Mouse (Mus musculus): ENCODE results near the gene Srsf1. TPM values are rescaled to one million over a fixed set of nuclear protein-coding genes. Genes with fewer than 3 reads are reported as not detected.
A peak's percentile ranks its signal among the peaks of the same experiment; 100 is the strongest.

The Srsf1 gene
- polyA plus RNA-seq, 1 experiment: 456 TPM

GRCm38 (mm10) chr11:88059141-88059540 is 12.0 kb downstream of the Srsf1 start:
- DNase-seq (ENCODE audit: low read depth): peak; percentile 84
- TF ChIP-seq POLR2A (IDR thresholded peaks at IDR 0.05; ENCODE audit: borderline replicate concordance, extremely low read depth, insufficient read depth, insufficient read length, poor library complexity, severe bottlenecking) (no peak), CTCF (IDR thresholded peaks at IDR 0.05; ENCODE audit: borderline replicate concordance, extremely low read depth, insufficient read depth, insufficient read length) (peak; percentile 72; the same call in 1 of the 2 replicates)

GRCm38 (mm10) chr11:88061892-88062625 is 14.9 kb downstream of the Srsf1 start:
- TF ChIP-seq POLR2A (IDR thresholded peaks at IDR 0.05; ENCODE audit: borderline replicate concordance, extremely low read depth, insufficient read depth, insufficient read length, poor library complexity, severe bottlenecking): no peak
- peak; percentile 16; the same call in 1 of the 2 replicates for TF ChIP-seq CTCF (IDR thresholded peaks at IDR 0.05; ENCODE audit: borderline replicate concordance, extremely low read depth, insufficient read depth, insufficient read length)
- DNase-seq (ENCODE audit: low read depth): no peak

- DNase-seq (ENCODE audit: low read depth): no peak
- no peak for TF ChIP-seq POLR2A (IDR thresholded peaks at IDR 0.05; ENCODE audit: borderline replicate concordance, extremely low read depth, insufficient read depth, insufficient read length, poor library complexity, severe bottlenecking)
- no peak for TF ChIP-seq CTCF (IDR thresholded peaks at IDR 0.05; ENCODE audit: borderline replicate concordance, extremely low read depth, insufficient read depth, insufficient read length)
Observed at GRCm38 (mm10) chr11:88065732-88066131, 18.6 kb downstream of the Srsf1 start.

GRCm38 (mm10) chr11:88067191-88067585 is 20.0 kb downstream of the Srsf1 start:
- peak; percentile 61 for DNase-seq (ENCODE audit: low read depth)
- TF ChIP-seq CTCF (IDR thresholded peaks at IDR 0.05; ENCODE audit: borderline replicate concordance, extremely low read depth, insufficient read depth, insufficient read length) (no peak), POLR2A (IDR thresholded peaks at IDR 0.05; ENCODE audit: borderline replicate concordance, extremely low read depth, insufficient read depth, insufficient read length, poor library complexity, severe bottlenecking) (no peak)

GRCm38 (mm10) chr11:88067586-88068410 is 20.6 kb downstream of the Srsf1 start, which contains the start of gene Vezf1:
TSS of gene Vezf1 (plus strand) at chr11:88068279.
- DNase-seq (ENCODE audit: low read depth): peak; percentile 90
- TF ChIP-seq POLR2A (IDR thresholded peaks at IDR 0.05; ENCODE audit: borderline replicate concordance, extremely low read depth, insufficient read depth, insufficient read length, poor library complexity, severe bottlenecking) (peak; percentile 62), CTCF (IDR thresholded peaks at IDR 0.05; ENCODE audit: borderline replicate concordance, extremely low read depth, insufficient read depth, insufficient read length) (no peak)

- DNase-seq (ENCODE audit: low read depth): peak; percentile 49
- TF ChIP-seq CTCF (IDR thresholded peaks at IDR 0.05; ENCODE audit: borderline replicate concordance, extremely low read depth, insufficient read depth, insufficient read length) (no peak), POLR2A (IDR thresholded peaks at IDR 0.05; ENCODE audit: borderline replicate concordance, extremely low read depth, insufficient read depth, insufficient read length, poor library complexity, severe bottlenecking) (no peak; the same call in 1 of the 2 replicates)
Observed at GRCm38 (mm10) chr11:88068411-88069245, 21.5 kb downstream of the Srsf1 start.

- DNase-seq (ENCODE audit: low read depth): peak; percentile 32
Observed at GRCm38 (mm10) chr11:88069246-88069570, 22.0 kb downstream of the Srsf1 start.

GRCm38 (mm10) chr11:88070392-88070791 is 23.2 kb downstream of the Srsf1 start:
- no peak for DNase-seq (ENCODE audit: low read depth)
- TF ChIP-seq CTCF (IDR thresholded peaks at IDR 0.05; ENCODE audit: borderline replicate concordance, extremely low read depth, insufficient read depth, insufficient read length) (no peak), POLR2A (IDR thresholded peaks at IDR 0.05; ENCODE audit: borderline replicate concordance, extremely low read depth, insufficient read depth, insufficient read length, poor library complexity, severe bottlenecking) (no peak)

More at GRCm38 (mm10) chr11:88069246-88069570, 22.0 kb downstream of the Srsf1 start:
- TF ChIP-seq CTCF (IDR thresholded peaks at IDR 0.05; ENCODE audit: borderline replicate concordance, extremely low read depth, insufficient read depth, insufficient read length): no peak
- TF ChIP-seq POLR2A (IDR thresholded peaks at IDR 0.05; ENCODE audit: borderline replicate concordance, extremely low read depth, insufficient read depth, insufficient read length, poor library complexity, severe bottlenecking): no peak

GRCm38 (mm10) chr11:88071113-88071512 is 23.9 kb downstream of the Srsf1 start:
- no peak for DNase-seq (ENCODE audit: low read depth)
- TF ChIP-seq CTCF (IDR thresholded peaks at IDR 0.05; ENCODE audit: borderline replicate concordance, extremely low read depth, insufficient read depth, insufficient read length): no peak
- TF ChIP-seq POLR2A (IDR thresholded peaks at IDR 0.05; ENCODE audit: borderline replicate concordance, extremely low read depth, insufficient read depth, insufficient read length, poor library complexity, severe bottlenecking): no peak

GRCm38 (mm10) chr11:88073343-88073875 is 26.2 kb downstream of the Srsf1 start:
- TF ChIP-seq POLR2A (IDR thresholded peaks at IDR 0.05; ENCODE audit: borderline replicate concordance, extremely low read depth, insufficient read depth, insufficient read length, poor library complexity, severe bottlenecking) (no peak), CTCF (IDR thresholded peaks at IDR 0.05; ENCODE audit: borderline replicate concordance, extremely low read depth, insufficient read depth, insufficient read length) (no peak)
- no peak for DNase-seq (ENCODE audit: low read depth)

All from brain, embryonic 14.5 days (tissue).